Mouse (Mus musculus) fibroblast of lung, adult 2 months (primary cell): ENCODE measurements at regions not wholly inside any gene's neighbourhood (a gene's known extent, or its start where the extent isn't known, plus 50 kb on each side); places are given as distances from the start of the nearest gene placed in this dataset.

ENCODE experiments used
- DNase-seq: peaks from one replicate; pipeline ENCODE4 v3.0.0-alpha.2; 2011; ENCODE audit warnings: low read depth

DNA sequence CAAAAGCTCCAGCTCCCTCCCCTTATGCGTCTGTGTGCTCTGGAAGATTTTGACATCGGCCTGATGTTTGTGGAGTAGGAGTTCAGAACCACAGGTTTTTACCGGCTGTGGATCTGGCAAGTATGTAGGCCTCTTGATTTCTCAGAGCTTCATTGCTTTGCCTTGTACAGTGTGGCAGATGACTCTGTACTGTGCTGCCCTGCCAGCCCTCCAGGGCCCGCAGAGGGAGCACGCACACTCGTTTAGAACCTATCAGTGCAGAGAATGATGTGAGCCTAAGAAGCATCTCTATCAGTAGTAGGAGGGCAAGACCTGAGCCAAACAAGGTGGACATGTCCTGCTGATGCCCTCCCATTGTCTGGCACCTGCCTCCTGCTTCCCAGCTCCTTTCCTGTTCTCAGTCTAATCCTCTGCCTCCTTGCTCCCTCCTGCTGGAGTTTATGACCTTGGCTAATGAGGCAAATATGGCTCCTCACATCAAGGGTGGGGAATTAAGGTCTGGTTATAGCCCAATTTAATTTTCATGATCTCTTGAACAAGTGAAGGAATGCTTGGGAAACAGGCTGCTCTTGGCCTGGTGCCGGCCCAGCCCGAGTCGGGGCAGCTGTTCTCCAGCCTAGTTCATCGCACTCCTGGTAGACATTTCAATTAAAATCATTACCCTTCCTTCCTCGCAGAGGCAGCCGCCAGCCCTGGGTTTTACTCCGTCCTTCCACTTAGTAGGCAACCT is 344.5 kb downstream of the Tmem38b start:
- DNase-seq, result no peak

DNA sequence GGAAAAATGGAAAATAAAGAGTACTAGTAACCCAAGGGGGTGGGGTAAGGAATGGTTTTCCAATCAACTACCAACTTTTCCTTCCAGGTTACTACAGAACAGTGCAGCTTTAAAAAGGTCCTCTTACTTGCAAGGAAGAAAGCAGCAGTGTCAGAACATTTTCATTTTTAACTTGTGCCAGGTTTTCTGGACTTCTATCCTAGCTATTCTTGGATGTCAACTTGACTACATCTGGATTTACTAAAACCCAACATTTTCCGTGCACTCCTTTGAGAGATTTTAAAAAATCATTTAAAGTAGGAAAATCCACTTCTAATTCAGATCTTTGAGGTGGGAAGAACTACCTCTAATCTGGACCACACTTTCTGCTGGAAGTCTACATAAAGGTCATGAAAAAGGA is 358.4 kb downstream of the Tmem38b start:
- no peak for DNase-seq

- no peak for DNase-seq
Measured at GRCm38 (mm10) chr4:54195734-54196133, 369.9 kb downstream of the Tmem38b start.

- DNase-seq, result no peak
Measured at GRCm38 (mm10) chr4:54202440-54202839, 376.6 kb downstream of the Tmem38b start.

GRCm38 (mm10) chr4:54224572-54224971 is 398.7 kb downstream of the Tmem38b start:
- DNase-seq, result no peak
